Mouse (Mus musculus) cortical plate, adult 2 months (tissue): ENCODE data around the gene Slc35e1.

Experiments used
- CTCF ChIP-seq: fragments of 200-500 bp; IDR thresholded peaks from 2 replicates; pipeline ENCODE4 v1.5.1; 2011; ENCODE audit warnings: mild to moderate bottlenecking, control low read depth, low read length; ENCODE audit not compliant: insufficient read depth; ENCODE audit errors: extremely low read depth
- POLR2A ChIP-seq: fragments of 200-500 bp; IDR thresholded peaks from 2 replicates; pipeline ENCODE4 v1.6.1; 2011; ENCODE audit warnings: mild to moderate bottlenecking, low read length, control low read depth; ENCODE audit not compliant: insufficient read depth; ENCODE audit errors: extremely low read depth

DNA sequence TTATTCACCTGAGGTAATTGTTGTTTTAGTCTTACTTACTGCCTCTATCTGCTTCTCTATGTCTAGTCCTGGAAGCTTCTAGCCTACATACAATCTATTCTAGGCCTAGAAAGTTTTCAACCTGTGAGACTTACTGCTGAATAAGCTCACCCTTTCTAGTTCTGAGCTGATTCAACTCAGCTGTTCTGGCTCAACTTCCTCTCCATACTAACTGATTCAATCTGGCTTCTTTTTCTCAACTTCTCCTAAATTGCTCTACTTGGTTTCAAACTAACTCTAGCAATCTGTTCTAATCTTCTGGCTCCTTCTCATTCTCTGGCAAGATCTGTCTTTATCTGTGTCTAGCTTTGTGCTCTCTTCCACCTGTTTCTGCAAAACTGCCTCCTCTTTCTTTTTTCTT, 29.5 kb upstream of the Slc35e1 start:
- TF ChIP-seq CTCF = no peak
- no peak for TF ChIP-seq POLR2A
